Mouse (Mus musculus) gastrocnemius, postnatal 36 days (tissue): ENCODE measurements at regions not wholly inside any gene's neighbourhood (a gene's known extent, or its start where the extent isn't known, plus 50 kb on each side); places are given as distances from the start of the nearest gene placed in this dataset.

Source experiments
- DNase-seq, 2 experiments: peaks; one replicate each; pipeline ENCODE4 v3.0.0; 2022
- intact Hi-C: fragments of 180-260 bp; cut with DNase I; formaldehyde crosslinking; loops from one replicate; pipeline ENCODE4 v1.15.1; 2025

DNA sequence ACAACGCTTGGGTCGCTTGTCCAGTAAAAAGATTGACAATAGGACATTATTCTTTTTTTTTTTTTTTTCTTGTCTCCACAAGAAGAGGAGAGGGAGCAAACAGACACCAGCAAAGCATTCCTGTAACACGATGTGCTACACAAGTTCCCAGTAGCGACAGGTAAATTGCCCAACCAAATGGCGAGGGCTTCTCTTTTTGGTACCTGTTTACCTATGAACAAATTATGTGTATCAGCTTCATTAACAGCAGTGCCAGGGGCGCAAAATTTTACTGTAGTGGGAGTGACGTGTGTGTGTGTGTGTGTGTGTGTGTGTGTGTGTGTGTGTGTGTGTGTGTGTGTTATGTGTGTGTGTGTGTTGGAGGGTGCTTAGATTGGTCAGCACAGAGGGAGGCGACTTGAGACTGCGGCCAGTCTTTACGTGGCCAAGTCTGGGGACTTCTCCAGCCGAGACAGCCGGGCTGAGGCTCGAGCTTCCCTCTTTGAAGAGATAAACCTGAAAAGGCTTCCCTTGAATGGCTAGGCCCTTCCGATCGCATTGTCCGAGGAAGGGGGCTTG, 226.4 kb downstream of the Mef2c start:
- intact Hi-C loops = no loop called here
- DNase-seq = no peak

DNA sequence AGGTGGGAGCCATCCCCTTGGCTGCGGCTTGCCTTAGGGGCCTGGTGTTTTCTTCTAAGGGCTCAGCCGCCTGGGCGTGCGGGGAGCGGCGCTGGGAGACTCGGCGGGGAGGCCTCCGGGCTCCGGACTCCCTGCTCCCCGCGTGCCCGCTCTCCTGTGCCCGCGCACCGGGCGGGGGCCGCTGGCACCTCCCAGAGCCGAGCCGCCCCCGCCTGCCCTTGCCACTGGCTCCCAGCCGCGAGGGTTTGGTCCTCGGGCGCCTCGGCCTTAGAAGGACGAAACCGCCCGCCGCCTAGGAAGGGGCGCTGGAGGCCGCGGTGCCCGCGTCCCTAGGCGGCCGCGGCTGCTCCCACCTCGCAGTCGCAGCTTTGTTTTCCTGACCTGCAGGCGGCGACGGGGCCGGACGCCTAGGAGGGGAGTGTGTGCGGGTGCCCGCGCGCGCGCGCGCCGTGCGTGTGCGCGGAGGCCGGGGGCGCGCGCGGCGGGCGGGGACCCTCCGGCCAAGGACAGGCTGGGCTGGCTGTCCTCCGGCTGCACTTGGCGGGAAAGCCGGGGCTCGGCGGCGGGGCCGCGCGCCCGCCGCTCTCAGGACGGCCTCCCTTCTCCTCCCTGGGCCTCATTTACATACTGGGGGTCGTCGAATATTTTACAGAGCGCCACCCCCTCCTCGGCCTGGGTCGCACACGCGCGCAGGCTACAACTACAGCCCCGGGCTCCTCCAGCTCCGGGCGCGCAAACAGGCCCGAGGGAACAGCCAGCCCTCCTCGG, 227.1 kb downstream of the Mef2c start:
- no peak for DNase-seq
- intact Hi-C loops = no loop called here

GRCm38 (mm10) chr13:83731481-83732006, 227.7 kb downstream of the Mef2c start:
- DNase-seq = no peak
- intact Hi-C loops = no loop called here

GRCm38 (mm10) chr13:83732283-83733121, 228.7 kb downstream of the Mef2c start:
- DNase-seq = no peak
- intact Hi-C loops = no loop called here

DNA sequence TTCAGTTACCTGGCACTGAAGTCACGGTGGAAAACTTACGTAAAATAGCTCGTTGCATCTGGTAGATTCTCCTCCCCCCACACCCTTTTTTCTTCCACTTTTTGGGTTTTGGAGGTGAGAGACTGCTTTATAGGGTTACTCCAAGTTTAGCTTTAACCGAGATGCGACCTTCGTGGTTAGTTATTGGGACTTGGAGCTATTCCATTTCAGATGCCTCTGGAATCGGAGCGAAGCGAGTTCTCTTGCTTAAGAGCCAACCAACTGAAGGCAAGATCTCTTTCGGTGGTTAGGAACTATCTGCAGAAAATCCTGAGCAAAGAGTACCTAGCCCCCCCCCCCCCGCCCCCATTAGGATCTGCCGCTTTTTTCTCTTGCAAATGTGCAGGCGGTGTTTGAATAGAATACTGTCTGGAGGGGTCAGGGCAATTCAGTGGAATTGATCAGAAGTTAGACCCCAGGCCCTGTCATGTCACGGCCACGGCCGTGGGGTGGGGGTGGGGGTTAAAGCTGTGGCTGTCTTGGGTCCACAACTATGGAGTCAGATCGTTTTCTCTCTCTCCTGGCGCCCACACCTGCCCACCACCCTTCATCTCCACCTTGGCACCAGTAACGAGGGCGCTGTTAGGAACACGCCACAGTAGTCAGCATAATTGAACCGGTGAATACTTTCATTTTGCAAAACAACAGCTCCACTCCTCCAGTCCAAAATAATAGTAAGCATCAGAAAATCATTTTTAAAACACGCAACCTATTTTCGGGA, 229.6 kb downstream of the Mef2c start:
- DNase-seq = no peak
- intact Hi-C loops = no loop called here

DNA sequence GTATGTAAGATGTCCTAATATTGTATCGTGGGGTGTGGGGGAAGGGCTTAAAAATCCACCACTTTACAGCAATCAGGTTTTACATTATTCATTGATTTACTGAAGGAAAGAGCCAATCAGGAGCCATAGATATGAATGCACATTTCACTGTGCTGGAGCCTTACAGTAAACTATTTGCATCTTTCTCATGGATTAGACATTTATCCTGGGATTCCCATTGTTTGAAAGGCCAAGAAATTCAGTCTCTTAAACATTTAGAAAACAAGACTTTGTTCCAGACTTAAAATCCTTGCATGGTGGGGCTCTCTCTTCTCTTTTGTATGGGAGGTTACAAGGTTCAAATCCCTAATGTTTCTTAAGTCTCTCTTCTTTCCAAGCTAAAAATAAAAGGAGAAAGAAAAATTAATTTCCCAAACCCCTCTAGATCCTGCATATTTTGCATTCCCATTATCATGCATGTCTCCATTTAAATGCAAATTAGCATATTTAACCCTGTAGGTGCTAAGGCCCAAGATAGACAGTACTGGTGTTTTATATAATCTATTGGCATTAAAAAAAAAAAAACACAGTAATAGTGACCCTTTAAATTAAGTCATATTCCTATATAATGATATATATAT, 230.3 kb downstream of the Mef2c start:
- DNase-seq = no peak
- intact Hi-C loops = no loop called here

DNA sequence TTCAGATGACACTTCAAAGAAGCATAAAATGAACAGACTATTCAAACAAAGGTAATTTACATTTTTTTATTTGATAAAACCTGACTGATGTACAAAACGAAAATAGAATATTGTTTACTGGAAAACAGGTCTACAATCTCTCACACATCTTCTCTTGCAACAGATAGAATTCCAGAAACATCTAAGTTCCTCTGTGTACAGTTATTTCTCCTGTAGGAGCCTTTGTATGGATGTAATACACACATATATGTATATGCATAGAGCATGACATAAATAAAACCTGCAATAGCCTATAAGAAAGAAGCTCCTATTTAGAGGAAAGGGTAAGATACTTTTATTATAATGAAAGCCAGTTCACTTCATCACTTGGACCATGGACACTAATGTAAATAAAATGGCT, 230.8 kb downstream of the Mef2c start:
- no peak for DNase-seq
- intact Hi-C loops = no loop called here

GRCm38 (mm10) chr13:83735101-83735500, 231.3 kb downstream of the Mef2c start:
- DNase-seq = no peak
- intact Hi-C loops = no loop called here

GRCm38 (mm10) chr13:83735631-83736475, 232.0 kb downstream of the Mef2c start:
- intact Hi-C loops = no loop called here
- no peak for DNase-seq

DNA sequence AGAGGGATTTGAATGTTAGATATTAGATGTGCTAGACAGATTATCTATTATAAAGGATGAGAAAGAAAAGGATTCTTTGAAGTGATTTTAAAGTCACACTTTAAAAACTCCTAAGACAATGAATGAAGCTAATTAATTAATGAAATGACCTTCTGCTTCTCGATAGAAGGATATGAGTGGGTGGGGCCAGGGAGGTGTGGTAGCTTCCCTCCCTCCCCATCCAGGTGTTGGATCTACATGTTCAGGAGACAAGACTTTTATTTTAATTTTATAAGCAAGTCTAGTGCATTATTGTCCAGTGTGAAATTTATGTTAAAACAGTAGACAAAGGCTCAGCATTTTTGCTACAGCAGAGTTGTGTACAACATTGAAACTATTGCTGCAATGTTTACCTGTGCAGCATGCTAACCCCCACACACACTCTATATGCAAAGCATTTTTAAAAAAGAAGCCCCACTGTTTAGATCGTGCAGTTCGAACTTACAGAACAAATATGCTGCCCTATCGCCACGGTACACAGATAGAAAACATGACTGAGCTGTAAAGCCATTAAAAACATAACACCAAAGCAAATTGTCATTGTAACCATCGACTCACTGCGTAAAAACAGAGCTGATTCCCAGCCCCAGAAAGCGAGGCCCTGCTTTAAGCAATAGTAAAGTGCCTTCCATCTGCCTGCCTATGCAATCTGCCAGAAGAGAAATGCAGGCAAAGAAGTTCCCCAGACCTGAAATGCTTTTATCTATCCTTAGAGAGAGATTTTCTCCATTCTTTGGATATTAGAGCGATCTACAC, 233.4 kb downstream of the Mef2c start:
- intact Hi-C loops = no loop called here
- no peak for DNase-seq

GRCm38 (mm10) chr13:83737826-83738527, 234.1 kb downstream of the Mef2c start:
- intact Hi-C loops = no loop called here
- no peak for DNase-seq

GRCm38 (mm10) chr13:83738528-83738981, 234.7 kb downstream of the Mef2c start:
- DNase-seq = no peak
- intact Hi-C loops = no loop called here

- no peak for DNase-seq
- intact Hi-C loops = no loop called here
Observed at GRCm38 (mm10) chr13:83739131-83739530, 235.3 kb downstream of the Mef2c start.

DNA sequence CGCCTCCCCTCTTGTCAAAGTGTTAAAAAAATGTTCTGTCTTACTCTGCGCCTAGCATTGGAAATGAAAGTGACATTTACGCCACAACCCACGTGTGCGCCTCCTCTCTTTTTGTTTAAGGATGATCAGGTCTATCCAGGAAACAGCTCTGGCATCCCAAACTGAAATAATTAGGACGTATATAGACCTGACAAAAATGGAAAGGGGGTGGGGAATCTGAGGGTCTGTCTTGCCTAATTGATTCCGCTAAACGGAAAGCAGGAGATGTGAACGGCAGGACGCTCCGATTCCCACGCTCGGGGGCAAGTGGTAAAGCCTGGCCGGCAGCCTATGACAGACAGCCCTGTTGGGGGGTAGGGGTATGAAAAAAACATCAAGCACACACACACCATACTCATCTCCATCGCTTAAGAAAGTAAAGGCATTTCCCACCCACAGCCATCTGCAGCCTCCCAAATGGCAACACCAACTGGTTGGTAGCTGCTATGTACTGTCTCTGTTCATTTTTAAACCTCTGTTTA, 235.8 kb downstream of the Mef2c start:
- intact Hi-C loops = loop anchor here (5.0 kb wide), 1 partner anchor 238 kb away; no protein-coding TSS in a partner anchor
- no peak for DNase-seq

DNA sequence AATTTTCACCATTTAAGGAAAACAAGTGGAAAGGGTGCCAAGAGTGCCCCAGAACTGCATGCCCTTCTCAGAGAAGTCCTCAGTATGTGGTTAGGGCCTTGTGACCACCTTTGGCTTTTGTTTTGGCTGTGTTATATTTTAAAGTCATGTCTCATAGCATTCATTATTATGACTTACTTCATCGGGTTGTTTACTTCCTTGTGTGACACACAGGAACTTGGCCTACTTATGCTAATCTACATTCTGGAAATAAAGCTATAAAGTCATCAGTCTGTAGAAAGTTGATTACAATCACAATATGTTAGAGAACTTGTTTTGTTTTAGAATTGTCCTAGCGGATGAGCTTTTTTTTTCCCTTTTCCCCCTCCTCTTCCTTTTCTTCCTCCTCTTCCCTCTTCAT, 236.3 kb downstream of the Mef2c start:
- no peak for DNase-seq
- intact Hi-C loops = loop anchor here (5.0 kb wide), 1 partner anchor 237 kb away; no protein-coding TSS in a partner anchor

DNA sequence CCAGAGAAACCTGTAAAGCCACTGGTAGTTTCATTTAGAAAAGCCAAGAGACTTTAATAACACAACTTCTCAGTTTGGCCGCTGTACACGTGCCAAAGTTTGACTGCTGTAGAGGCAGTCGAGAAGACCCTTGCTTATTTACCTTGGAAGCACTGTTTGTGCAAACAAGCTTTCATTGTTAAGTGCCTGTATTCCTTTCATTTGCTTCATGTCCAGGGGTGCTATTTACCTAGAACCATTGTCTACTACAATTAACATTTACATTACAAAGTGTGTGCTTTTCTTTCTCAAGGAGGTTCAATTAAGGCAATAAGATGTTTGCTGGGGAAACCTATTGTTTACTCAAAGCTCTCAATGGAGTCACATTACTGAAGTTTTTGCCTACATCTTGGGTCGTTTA, 236.9 kb downstream of the Mef2c start:
- intact Hi-C loops = loop anchor here (5.0 kb wide), 1 partner anchor 237 kb away; no protein-coding TSS in a partner anchor
- DNase-seq = no peak

- DNase-seq = no peak
- intact Hi-C loops = loop anchor here (5.0 kb wide), 1 partner anchor 236 kb away; no protein-coding TSS in a partner anchor
Observed at GRCm38 (mm10) chr13:83741591-83742021, 237.8 kb downstream of the Mef2c start.
